Mouse (Mus musculus) adrenal gland, postnatal 0 days (tissue): ENCODE data around the gene Rps19. TPM values are rescaled to one million over a fixed set of nuclear protein-coding genes. Genes with fewer than 3 reads are reported as not detected.

Experiments
- polyA plus RNA-seq: library from polyadenylated mRNA; unstranded; fragments of >200 nt; fragmentation: Nextera tagmentation; extraction: Ambion mirVana; gene quantifications from 2 replicates; pipeline ENCODE4 v1.2.1, GENCODE M21; 2015

Gene Rps19
- polyA plus RNA-seq, result 1,981 and 2,504 TPM in 2 replicates

DNA sequence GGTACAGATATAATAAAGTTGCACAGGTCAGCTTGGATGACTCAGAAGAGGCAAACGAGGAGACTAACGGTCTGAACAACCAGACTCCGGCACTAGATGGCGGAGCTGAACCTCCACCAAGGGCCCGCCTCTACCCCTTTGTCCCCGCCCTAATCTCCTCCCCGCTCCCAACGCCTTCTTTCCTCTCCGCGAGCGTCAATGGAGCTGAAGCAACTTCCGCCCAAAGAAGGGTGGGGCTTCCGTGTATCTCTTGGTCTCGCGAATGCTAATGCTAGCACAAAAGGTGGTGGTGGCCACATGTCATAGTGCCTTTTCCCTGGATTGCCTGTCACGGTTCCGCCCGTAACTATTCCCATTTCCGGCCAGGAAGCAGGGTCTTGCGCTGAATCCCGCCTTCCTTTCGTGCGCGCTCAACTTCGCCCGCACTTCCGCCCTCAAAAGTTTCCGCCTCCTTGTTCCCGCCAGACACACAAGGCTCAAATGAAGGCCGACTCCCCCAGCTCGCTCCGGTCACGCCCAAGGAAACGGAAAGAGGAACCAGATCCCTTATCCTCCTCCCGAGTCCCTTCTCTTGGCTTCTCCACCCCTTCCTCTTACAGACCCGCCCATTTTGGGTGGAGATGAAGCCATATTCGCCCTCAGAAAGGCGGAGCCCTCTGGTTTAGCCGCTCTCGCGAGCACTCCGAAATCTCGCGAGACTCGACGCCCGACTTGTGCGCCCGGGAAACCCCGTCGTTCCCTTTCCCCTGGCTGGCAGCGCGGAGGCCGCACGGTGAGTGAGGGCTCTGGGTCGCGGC lies at the start of gene Rps19:
Rps19 (plus strand) TSS at position 476 of the 797 bp plus-strand sequence.

DNA sequence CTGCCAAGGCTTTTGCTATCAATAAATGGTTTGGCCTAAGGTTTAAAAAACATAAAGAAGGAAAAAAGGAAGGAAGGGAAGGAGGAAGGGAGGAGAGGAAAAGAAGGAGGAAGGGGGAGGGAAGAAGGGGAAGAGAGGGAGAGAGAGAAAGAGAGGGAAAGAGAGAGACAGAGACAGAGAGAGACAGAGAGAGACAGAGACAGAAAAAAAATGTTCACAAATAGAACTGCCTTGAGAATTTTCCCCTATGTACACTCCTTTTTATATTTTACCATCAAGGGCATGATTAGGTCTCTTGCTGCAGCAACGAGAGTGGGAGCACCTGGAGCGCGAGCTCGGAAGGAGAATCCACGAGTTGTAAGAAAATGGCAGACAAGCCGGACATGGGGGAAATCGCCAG lies 22.3 kb upstream of the Rps19 start, which contains the start of gene Gm9844:
Gm9844 (plus strand) TSS at position 301 of the 400 bp plus-strand sequence.

DNA sequence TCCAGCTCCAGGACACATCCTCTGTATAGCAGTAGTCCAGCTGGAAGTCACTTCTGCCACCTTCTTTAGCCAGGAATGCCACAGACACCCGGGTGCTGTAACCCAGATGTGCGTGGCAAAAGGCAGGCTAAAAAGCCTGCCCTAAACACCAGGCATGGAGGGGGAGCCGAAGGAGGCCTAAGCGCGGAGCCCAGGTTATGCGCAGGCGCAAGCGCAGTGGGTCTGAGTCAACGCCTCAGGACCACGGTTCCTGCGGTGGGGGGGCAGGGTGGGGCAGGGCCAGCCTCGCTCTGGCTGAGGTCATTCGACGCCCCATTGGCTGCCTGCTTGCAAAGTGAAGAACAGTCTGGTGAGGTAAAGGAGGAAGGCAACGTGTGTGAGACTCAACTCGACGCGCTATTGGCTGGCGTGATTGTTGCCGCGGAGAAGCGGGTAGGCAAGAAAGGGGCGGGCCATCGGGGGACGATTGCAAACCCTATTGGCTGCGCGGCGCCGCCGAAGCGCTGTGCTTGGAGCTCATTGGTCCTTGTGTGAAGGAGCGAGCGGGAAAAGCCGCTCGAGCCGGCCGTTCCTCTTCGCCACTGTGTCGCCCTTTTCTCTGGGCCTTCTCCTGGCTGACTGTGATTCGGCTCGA lies 14.5 kb upstream of the Rps19 start, which contains the start of the genes Lypd4 and Dmrtc2:
Lypd4 (minus strand) TSS at position 410 of the 634 bp plus-strand sequence.
Dmrtc2 (plus strand) TSS at position 526 of the 634 bp plus-strand sequence.

DNA sequence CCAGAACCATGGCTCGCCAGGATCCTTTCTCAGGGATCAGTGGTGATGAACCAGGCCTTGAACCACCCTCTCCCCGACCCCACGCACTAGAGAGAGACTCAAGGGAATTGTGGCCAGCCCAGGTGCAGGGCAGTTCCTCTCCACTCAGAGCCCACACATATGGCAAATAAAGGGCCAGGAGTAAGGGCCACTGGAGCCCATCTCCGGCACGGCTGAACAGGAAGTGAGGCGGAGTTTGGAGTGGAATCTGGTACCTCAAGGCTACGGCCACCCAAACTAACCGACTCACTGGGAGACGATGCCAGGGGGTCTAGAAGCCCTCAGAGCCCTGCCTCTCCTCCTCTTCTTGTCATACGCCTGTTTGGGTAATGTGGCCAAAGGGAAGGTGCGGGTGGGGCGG lies 13.1 kb downstream of the Rps19 start, which contains the start of gene Cd79a:
Cd79a (plus strand) TSS at position 158 of the 400 bp plus-strand sequence.

DNA sequence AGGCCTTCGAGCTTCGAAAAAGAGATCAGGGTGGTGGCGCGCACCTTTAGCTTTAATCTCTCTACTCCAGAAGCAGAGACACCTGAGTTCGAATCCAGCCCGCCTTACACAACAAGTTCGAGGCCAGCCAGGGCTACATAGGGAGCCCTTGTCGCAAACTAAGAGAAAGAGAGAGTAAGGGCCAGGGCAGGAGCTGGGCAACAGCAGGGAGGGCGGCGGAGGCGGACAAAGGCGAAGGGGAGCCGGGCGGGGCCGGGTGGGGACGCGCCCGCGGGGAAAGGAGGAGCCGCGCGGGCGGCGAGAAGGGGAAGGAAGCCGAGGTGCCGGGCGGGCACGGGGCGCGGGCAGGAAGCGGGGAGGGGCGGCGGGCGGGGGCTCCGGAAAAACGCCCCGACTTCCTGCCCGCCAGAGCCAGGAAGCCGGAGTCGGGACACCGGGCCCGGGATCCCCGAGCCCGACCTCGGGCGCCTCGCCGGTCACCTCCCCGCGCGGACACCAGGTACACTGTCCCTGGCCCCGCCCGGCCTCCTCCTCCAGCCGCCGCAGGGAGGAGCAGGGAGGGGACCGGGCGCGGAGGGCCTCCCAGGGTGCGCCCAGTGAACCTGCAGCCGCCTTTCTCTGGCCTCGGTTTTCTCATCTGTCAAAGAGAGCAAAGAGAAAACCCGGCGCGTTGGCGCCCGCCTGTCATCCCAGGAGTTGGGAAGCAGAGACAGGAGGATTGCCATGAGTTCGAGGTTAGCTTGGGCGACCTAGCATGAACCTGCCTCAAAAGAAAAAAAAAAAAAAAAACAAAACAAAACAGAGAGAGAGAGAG lies 18.7 kb downstream of the Rps19 start, which contains the start of gene Arhgef1:
Arhgef1 (plus strand) TSS at position 283 of the 814 bp plus-strand sequence.

Other genes starting within 250 kb of the Rps19 start
- 1.6 and 2.0 TPM in 2 replicates for gene Lypd3, start 247.8 kb upstream of the Rps19 start, polyA plus RNA-seq
- gene Tex101, start 207.7 kb upstream of the Rps19 start, polyA plus RNA-seq, result not detected in 2 replicates
- not detected in 2 replicates for gene BC049730, start 175.1 kb upstream of the Rps19 start, polyA plus RNA-seq
- not detected in 2 replicates for gene Gm4763, start 157.5 kb upstream of the Rps19 start, polyA plus RNA-seq
- gene Cd177, start 124.1 kb upstream of the Rps19 start, polyA plus RNA-seq, result 0.63 and 0.84 TPM in 2 replicates
- 0.36 and 0.82 TPM in 2 replicates for gene Ceacam10, start 107.2 kb upstream of the Rps19 start, polyA plus RNA-seq
- gene Gm9844, start 22.2 kb upstream of the Rps19 start, polyA plus RNA-seq, result 9.4 and 19.0 TPM in 2 replicates
- gene Lypd4, start 14.4 kb upstream of the Rps19 start, polyA plus RNA-seq, result not detected in 2 replicates
- not detected in 2 replicates for gene Dmrtc2, start 14.3 kb upstream of the Rps19 start, polyA plus RNA-seq
- gene Cd79a, start 13.0 kb downstream of the Rps19 start, polyA plus RNA-seq, result 2.2 and 3.0 TPM in 2 replicates
- gene Arhgef1, start 18.5 kb downstream of the Rps19 start, polyA plus RNA-seq, result 50.7 and 65.6 TPM in 2 replicates
- not detected in 2 replicates for gene Gm4881, start 60.1 kb downstream of the Rps19 start, polyA plus RNA-seq
- 474 and 646 TPM in 2 replicates for gene Rabac1, start 88.4 kb downstream of the Rps19 start, polyA plus RNA-seq
- gene Atp1a3, start 121.6 kb downstream of the Rps19 start, polyA plus RNA-seq, result 55.3 and 60.0 TPM in 2 replicates
- gene Grik5, start 188.0 kb downstream of the Rps19 start, polyA plus RNA-seq, result 4.1 and 5.5 TPM in 2 replicates
- 14.3 and 18.7 TPM in 2 replicates for gene Zfp574, start 188.2 kb downstream of the Rps19 start, polyA plus RNA-seq